Mouse (Mus musculus): ENCODE measurements around the gene Tfpi. TPM values are rescaled to one million over a fixed set of nuclear protein-coding genes. Genes with fewer than 3 reads are reported as not detected.

Tfpi gene
- polyA plus RNA-seq, 1 experiment from 2014 or later: 12.4 TPM

- no peak for ATAC-seq (ENCODE audit: insufficient number of reproducible peaks, low FRiP score, low TSS enrichment, low read depth)
- DNase-seq (ENCODE audit: low spot score): no peak
- WGBS: 51% methylated on average over 18 of the region's 18 CpGs
- no peak overlapping the region for H3K4me3 ChIP-seq (ENCODE audit: low read depth, low read length)
- no peak overlapping the region for H3K9ac ChIP-seq (ENCODE audit: low read length)
- H3K36me3 ChIP-seq (ENCODE audit: control insufficient read depth, insufficient read depth, low read length): no peaks in the 10 kb centered on the region
- no peak overlapping the region for H3K27ac ChIP-seq (replicated peaks; ENCODE audit: low read depth, low read length)
- no peaks in the 10 kb centered on the region for H3K9me3 ChIP-seq (ENCODE audit: control insufficient read depth, low read length)
- no peaks in the 10 kb centered on the region for H3K27me3 ChIP-seq (ENCODE audit: control insufficient read depth, insufficient read depth, low read length)
- H3K4me2 ChIP-seq (ENCODE audit: low read depth, severe bottlenecking): 0 out of 2 replicates have a peak overlapping the region, but pooled peaks have one; percentile 19
- H3K4me1 ChIP-seq (ENCODE audit: control insufficient read depth, insufficient read depth, low read length): no peaks in the 10 kb centered on the region
These were observed 89.8 kb downstream of the Tfpi start for GRCm38 (mm10) chr2:84386563-84387393.

GRCm38 (mm10) chr2:84384911-84385693 lies 91.5 kb downstream of the Tfpi start:
- no peaks in the 10 kb centered on the region for H3K36me3 ChIP-seq (ENCODE audit: control insufficient read depth, insufficient read depth, low read length)
- DNase-seq (ENCODE audit: low spot score) (no peak), ATAC-seq (ENCODE audit: insufficient number of reproducible peaks, low FRiP score, low TSS enrichment, low read depth) (no peak)
- H3K4me2 ChIP-seq (ENCODE audit: low read depth, severe bottlenecking): no peak overlapping the region
- H3K4me3 ChIP-seq (ENCODE audit: low read depth, low read length): no peak overlapping the region
- WGBS: 82% methylated on average over 6 of the region's 6 CpGs
- no peaks in the 10 kb centered on the region for H3K4me1 ChIP-seq (ENCODE audit: control insufficient read depth, insufficient read depth, low read length)
- H3K9me3 ChIP-seq (ENCODE audit: control insufficient read depth, low read length): no peaks in the 10 kb centered on the region
- no peak overlapping the region for H3K9ac ChIP-seq (ENCODE audit: low read length)
- H3K27ac ChIP-seq (replicated peaks; ENCODE audit: low read depth, low read length): no peak overlapping the region
- no peaks in the 10 kb centered on the region for H3K27me3 ChIP-seq (ENCODE audit: control insufficient read depth, insufficient read depth, low read length)

- ATAC-seq (ENCODE audit: insufficient number of reproducible peaks, low FRiP score, low TSS enrichment, low read depth): no peak
- 90% methylated on average over 4 of the region's 4 CpGs for WGBS
- Histone ChIP-seq H3K4me3 (ENCODE audit: low read depth, low read length) (no peak overlapping the region), H3K27ac (replicated peaks; ENCODE audit: low read depth, low read length) (no peak overlapping the region), H3K9ac (ENCODE audit: low read length) (no peak overlapping the region), H3K36me3 (ENCODE audit: control insufficient read depth, insufficient read depth, low read length) (no peaks in the 10 kb centered on the region), H3K4me2 (ENCODE audit: low read depth, severe bottlenecking) (no peak overlapping the region), H3K9me3 (ENCODE audit: control insufficient read depth, low read length) (no peaks in the 10 kb centered on the region), H3K4me1 (ENCODE audit: control insufficient read depth, insufficient read depth, low read length) (no peaks in the 10 kb centered on the region), H3K27me3 (ENCODE audit: control insufficient read depth, insufficient read depth, low read length) (no peaks in the 10 kb centered on the region)
- no peak for DNase-seq (ENCODE audit: low spot score)
These were observed 92.7 kb downstream of the Tfpi start for GRCm38 (mm10) chr2:84383828-84384227.

Other genes starting within 250 kb of the Tfpi start
- 18.7 and 19.7 TPM in 2 replicates for gene Calcrl, start 51.4 kb downstream of the Tfpi start, polyA plus RNA-seq (2014; fragmentation: Nextera tagmentation; extraction: Ambion mirVana)
- 35.2 and 38.7 TPM in 2 replicates for gene Ctnnd1, start 174.0 kb upstream of the Tfpi start, polyA plus RNA-seq (2014; fragmentation: Nextera tagmentation; extraction: Ambion mirVana)
- gene Btbd18, start 182.3 kb upstream of the Tfpi start, polyA plus RNA-seq (2014; fragmentation: Nextera tagmentation; extraction: Ambion mirVana): 0.09 and 0.37 TPM in 2 replicates
- 485 and 509 TPM in 2 replicates for gene Selenoh, start 194.0 kb upstream of the Tfpi start, polyA plus RNA-seq (2014; fragmentation: Nextera tagmentation; extraction: Ambion mirVana)
- not detected in 2 replicates for gene Gm28635, start 201.3 kb upstream of the Tfpi start, polyA plus RNA-seq (2014; fragmentation: Nextera tagmentation; extraction: Ambion mirVana)
- 54.1 and 55.4 TPM in 2 replicates for gene Med19, start 201.6 kb upstream of the Tfpi start, polyA plus RNA-seq (2014; fragmentation: Nextera tagmentation; extraction: Ambion mirVana)
- 129 TPM in 2 replicates for gene Tmx2, start 202.4 kb upstream of the Tfpi start, polyA plus RNA-seq (2014; fragmentation: Nextera tagmentation; extraction: Ambion mirVana)
- 31.1 and 32.6 TPM in 2 replicates for gene Zdhhc5, start 238.4 kb upstream of the Tfpi start, polyA plus RNA-seq (2014; fragmentation: Nextera tagmentation; extraction: Ambion mirVana)

All from limb, embryonic 11.5 days (tissue).